Mouse (Mus musculus) forelimb bud, embryonic 11.5 days (tissue): Measurements from ENCODE around the gene Tpm1.
A peak's percentile ranks its signal among the peaks of the same experiment; 100 is the strongest.

Experiments
- DNase-seq: peaks from one replicate; pipeline ENCODE4 v3.0.0-alpha.2; 2012; ENCODE audit warnings: low read depth, low spot score

The Tpm1 gene

DNA sequence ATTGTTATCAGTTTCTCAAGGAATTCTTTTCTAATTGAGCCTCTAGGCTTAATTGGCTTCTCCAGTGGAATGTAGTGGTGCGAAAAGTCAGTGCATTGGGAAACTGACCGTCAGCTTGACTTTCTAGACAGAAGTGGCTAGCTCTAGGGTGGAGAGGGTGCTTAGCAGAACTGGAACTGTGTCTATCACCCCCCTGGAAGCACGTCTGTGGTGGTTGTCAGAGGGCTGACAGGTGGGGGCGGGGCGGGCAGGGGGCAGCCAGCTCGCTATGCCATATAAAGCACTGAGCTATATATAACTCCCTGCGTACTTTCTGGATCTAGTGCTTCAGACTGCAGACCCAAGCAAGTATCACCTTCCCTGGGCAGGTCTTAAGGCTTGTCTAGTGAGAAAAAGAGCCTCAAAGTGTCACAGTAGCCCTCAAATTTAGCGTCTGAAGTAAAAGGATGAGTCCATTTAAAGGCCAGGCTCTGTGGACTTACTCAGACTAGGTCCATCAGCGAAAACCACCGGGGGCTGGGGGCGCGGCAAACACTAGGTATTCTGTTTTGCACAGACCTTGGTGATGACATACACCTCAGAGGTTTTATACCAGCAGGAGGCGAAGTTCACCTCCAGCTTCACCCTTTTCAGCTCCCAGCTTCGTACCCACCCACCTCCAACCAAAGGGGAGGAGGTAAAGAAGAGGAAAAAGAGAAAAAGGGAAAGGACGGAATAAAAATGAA is 2.2 kb downstream of the Tpm1 start:
- peak; percentile 49 for DNase-seq

DNA sequence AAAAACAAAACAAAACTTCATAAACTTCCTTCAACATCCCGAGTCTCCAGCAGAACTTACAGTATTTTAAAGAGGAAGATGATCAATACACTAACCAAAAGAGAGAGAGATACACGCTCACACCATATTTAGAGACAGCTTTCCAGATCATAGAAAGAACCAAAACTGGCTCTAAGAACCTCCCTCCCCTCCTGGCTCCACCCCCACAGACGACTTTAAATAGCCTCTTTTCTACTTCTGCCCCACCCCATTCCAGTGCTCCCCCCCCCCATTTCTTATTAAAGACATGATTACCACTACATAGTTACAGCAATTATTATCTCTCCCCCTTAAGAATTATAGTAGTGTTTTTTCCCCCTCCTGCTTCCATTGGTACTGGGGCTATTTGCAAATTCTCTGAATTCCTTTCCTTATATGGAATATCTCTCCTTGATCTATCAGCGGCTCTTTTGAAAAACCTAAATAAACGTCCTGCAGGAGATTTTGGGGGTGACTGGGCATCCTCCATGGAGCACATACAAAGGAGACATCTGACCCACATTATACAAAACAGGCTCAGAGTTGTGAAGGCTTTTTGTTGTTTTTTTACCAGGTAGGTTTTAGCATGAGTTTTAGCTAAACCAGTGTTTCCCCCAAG is 3.1 kb downstream of the Tpm1 start:
- DNase-seq: no peak

DNA sequence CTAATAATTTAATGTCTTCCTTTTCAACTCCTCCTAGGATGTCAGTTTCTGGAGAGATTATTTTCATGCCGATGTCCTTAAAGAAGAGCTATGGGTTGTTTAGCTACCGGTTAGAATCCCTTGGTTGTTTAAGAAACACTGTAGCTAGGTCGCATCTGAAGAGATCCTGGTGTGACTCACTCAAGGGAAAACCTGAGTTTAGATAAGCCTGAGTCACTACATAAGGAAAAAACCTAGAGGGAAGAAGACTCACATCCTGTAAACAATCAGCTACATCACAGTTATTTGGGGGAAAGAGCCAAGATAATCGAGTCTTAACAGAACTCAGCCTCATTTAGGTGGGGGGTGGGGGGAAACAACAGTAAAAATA is 3.9 kb downstream of the Tpm1 start:
- DNase-seq: no peak

DNA sequence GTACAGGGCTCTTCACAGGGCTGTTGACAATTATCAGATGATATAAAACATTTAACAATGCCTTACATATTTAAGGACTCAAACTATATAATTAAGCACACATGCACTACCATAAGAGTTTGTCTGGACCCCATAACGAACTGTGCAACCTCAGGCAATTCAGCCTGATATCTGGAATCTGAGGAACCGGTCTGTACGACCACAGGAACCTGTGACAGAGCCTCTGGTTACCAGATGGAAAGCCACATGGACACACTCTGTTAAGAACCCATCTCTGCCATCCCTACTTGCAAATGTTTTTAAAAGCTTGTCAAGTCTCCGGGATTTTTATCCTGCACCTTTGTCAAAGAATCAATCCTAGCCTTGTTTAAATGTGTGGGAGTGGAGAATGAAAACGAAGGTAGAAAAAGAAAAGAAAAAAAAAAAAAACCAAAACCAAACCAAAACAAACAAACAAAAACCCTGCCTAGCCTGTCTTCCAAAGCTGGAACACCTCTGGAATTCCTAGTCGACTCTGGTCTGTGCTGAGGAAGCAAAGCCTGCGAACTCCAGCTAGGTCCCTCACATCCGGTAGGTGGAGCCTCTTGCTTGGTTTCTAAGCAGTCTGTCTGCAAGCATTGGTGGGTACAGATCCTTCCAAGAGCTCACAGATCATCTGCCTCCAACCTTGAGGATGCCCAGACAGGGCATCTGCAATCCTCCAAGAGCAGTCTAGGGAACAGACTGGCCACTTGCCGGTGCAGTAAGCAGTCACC is 4.5 kb downstream of the Tpm1 start:
- DNase-seq: peak; percentile 73

DNA sequence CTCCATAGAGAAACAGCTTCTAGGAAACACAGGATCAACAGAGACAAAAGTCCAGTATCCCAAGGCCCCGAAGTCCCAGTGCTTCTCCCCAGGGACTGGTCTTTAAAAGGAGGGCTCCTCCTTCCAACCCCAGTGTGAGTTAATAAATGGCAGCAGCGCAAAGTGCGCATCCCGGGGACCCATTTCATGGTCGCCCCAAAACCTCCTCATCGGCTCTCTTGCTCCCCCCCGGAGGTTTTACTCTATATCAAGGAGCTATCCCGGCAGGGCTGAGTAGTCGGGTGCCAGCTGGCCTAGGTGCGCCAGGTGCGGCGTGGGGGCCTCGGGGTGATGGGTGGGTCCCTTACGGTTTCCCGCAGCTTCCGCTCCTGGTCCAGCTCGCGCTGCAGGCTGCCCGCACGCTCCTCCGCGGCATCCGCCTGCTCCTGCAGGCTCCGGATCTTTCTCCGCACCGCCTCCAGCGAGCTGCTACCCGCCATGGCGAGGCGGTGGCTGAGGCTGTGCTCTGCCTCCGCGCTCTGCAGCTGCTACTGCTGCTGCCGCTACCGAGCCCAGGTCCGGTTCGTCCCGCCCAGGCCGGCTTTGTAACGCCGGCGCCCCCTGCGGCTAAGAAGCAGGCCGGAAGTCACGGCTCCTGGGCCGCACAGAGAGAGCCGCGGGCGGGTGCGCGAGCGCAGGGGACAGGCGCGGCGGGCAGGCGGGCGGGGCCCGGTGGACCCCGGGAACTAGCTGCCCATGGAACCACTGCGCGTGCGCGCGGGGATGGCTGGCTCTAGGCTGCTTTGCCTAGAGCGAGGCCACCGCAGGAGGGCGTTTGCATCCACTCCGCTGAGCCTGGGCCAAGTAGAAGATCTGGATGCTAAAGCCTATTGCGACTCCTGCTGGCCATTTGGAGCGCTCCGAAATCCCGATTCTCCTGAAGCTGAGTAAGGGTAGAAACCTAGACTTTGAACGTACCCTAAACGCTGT is 5.7 kb downstream of the Tpm1 start:
- DNase-seq: peak; percentile 100

DNA sequence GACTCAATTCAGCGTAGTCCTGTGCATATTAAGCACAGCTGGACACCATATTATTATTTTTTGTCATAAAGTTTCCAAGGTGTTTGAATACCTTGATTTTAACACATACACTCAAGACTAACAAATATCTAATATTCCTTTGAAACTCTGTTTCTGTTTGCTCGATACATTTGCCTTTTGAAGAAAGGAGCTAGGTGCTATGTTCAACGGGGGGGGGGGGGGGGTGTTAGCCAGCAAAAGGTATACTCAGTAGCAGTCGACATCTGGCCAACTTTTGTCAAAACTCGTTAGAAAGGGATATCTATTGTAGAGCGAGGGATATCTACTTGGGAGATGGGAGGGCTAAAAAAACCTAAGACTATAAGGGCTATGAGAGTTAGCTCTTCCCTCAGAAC is 6.4 kb downstream of the Tpm1 start:
- DNase-seq: no peak

DNA sequence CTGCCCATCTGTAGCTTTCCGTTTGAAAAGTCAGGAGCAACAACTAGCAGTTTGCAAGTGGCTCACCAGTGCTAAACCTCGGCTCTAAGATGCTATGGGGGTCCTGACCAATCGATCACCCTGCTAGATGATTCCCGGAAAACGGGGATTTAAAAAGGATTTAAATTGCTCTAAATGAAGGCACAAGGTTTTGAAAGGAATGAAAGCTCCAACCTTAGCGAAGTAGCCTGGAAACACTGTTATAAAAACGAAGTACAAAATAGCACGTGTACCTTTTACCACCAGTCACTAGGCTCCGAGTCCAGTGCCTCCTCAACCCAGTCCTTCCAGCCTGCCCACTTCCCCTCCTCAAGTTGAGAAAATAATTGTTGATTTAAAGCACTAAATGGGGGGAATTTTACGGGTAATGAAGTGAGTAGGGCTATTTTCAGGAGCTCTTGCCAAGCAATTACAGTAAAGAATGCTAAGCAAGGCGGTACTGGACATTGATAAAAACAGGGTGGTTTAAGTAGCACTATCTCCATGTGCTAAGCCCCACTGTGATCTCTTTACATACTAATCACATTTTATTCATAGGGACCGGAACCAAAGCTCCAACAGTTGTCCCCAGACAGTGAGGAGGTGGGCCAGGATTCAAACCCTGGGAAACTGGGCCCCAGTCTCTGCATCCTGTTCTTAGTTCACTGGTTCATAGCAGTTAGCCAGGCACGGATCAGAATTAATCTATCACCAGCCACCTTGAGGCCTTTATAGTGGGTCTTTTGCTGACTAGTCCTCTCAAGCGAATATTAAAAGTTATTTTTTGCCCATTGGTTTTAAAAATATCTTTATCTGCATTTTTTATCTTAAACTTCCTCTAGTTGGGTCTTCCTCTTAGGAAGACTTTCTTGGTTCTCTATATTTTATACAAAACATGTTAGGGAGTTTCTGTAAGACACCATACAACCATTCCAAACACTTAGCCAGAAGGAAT is 7.1 kb downstream of the Tpm1 start:
- no peak for DNase-seq

DNA sequence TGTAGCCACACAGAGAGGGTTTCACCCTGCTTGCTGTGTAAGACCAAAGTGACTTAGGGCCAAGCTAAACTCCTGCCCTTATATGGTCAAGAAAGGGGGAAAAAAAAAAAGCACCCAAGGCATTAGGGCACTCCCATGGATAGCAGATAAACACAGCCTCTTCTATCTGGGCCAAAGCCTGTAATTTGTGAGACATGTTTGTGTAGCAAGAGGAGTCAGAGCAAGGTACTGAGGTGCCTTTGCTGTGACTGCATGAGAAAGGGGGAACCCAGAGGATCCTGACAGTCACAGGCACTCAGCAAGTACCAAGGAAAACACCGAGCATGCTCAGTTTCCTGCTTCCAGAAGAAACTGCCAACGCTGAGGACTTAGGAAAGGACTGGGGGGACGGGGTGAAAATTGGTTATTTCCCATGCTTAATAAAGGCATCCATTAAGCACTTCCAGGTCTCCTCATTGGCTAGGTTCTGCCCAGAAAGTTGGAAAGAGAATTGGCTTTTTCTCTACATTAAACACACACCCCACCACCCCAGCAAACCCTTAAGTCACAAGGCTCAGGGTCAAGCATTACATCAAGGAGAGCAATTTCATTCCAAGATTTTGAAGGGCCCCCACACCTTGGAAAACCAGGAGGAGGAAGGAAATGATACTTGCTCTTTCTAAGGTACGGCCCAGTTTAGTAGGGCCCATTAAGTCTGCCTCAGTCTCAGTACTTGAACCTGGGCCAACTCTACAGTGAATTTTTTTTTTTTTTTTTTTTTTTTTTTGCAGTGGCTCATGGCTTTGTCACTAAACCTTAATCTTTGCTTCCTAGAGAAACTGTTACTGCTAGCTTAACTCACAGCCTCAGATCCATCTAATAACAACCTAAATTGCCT is 8.0 kb downstream of the Tpm1 start:
- DNase-seq: no peak

DNA sequence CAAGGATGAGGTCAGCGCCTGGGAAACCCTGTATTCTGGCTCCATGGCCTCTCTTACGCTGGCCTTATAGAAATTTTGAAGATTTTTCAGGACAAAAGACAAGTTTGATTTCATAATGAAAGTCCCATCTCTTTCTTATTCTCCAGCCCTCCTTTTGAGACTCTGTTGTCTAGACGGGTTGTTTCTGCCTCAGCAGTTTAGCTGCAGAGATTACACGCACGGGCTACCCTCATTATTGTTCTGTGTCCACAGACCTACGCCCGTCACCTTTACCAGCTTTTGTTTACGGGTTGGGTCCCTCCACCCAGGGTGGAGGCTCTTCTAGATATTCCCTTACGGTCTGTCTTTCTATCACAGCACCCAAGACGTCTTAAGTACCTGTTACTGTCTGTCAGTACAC is 9.3 kb downstream of the Tpm1 start:
- no peak for DNase-seq

DNA sequence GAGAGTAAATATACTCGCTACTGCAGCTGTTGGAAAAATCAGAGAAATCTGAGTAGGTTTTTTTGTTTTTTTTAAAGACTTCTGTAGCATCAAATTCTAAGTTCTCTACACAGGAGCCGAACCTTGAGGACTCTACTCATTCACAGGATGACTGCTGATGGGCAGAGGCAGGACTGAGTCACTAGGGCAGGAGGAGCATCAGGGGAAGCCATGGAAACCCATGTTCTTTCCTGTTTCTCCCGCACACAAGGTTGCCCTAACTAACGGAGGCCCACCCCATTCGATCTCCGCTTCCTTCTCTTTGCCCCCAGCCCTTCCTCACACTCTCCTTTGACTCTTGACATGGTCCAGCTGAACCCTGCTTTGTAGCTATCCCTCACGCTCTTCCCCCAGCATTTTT is 10.5 kb downstream of the Tpm1 start:
- no peak for DNase-seq

DNA sequence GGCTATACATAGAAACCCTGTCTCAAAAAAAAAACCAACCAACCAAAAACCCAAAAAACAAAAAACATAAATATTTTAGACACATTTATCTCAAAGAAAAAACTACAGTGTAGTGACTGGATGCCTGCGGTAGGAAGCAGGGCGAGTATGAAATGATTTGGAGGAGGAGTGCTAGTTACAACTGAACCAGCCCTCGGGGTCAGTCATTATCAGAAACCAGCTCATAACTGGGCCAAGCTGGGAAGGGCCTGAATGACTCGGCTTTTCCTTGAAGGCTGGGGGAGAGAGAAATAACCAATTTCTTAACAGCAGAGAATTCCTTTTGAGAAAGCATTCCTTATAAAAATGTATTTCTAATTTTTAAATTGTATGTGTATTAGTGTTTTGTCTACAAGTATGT is 11.5 kb downstream of the Tpm1 start:
- no peak for DNase-seq

DNA sequence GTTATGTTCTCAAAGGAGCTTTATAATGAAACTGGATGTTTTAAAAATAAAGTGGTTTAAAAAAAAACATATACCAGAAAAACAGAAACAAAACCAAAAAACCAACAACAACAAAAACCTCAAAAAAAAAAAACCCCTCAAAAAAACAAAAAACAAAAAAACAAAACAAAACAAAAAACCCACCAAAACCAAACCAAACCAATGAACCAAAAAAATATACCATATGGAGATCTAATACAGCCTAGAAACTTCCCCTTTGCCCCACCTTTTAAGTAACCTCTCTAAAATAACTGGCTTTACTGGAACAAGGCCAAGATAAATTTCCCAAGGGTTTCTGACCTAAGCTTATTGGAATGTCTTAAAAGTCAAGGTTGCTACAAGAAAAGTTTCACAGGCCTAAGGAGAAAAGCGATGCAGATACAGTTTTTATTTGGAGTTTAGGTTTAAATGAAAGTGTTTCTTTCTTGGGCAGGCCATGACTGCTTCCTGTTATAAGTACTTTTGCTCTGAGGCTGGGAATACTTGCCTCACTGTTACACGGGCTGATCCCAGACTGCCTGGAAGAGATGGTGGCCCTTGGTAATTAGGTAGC is 12.6 kb downstream of the Tpm1 start:
- no peak for DNase-seq

DNA sequence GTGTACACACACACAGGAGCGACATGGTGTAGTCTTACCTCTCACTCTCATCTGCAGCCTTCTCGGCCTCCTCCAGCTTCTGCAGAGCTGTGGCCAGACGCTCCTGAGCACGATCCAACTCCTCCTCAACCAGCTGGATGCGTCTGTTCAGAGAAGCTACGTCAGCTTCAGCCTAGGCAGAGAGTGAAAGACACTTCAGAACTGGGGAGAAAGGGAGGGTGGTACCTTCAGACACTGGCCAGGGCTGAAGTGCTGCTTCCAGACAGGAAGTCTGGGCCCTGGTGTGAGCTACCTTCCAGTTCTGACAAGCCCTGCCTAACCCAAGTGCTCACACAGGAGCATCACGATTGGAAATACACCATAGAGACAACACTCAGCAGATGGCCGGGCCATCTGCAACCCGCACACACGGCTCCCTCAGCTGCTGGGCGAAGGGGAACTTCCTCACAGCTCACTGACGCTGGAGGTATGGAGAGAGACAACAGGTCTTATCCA is 13.2 kb downstream of the Tpm1 start:
- DNase-seq: no peak

DNA sequence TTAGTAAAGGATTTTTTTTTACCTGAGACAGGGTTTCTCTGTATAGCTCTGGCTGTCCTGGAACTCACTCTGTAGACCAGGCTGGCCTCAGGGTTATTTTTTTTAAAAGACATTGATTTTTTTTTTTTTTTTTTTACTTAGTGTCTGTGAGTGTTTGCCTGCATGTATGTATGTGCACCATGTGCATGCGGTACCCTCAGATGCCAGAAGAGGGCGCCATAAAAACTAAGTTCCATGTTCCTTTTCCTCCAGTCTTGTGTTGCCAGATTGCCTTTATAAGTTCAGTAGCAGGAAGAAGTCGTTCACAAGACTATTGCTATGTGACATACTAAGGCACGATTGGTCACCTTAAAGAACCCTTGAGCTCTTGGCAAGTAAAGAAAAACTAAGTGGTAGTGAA is 14.5 kb downstream of the Tpm1 start:
- no peak for DNase-seq

DNA sequence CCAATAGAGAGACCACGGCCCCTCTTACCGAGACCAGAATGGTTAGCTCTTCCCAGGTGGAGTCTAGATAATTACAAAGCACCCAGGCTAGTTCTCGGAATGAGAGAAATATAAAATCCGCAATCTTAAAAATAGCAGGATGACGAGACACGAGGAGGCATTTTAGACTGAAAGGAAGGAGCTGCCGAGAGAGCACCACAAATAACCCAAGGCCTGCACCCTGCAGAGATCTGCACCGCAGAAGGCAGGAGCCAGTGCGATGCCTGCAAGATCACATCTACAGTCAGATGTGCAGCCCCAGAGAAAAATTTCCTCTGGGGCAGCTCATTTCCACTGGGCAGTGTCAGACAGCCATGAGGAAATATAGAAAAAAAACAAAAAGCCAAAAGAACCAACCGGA is 16.2 kb downstream of the Tpm1 start:
- DNase-seq: no peak

DNA sequence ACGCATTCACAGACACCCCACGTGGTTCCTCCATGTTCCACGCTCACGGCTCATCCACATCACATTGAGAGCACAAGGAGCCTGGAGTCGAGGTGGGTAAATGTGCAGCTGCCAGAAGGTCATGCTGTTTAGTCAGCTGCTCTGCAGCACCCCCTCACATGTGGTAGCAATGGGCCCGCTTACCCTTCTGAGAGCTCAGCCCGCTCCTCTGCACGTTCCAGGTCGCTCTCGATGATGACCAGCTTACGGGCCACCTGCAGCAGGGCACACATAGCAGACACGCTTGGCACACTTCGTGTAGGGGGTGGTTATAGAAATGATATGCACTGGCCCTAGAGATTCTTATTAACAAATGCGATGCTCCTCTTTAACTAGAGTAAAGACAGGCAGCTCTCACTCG is 16.6 kb downstream of the Tpm1 start:
- DNase-seq: no peak

DNA sequence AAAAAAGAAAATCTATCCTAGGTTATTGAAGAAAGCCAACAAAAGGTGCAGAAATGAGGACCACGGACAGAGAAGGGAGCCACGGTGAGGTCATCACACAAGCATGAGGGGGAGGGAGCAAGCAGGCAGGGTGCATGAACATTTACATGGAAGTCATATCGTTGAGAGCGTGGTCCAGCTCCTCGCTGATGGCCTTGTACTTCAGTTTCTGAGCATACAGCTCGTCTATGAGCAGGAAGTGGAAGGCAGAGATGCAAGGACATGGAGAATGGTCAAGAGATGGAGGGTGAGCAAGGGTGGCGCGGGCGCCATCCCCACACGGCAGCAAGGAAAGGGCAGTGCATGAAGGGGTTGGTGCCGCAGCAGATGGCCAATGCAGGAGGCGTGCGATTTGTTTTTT is 19.7 kb downstream of the Tpm1 start:
- no peak for DNase-seq

DNA sequence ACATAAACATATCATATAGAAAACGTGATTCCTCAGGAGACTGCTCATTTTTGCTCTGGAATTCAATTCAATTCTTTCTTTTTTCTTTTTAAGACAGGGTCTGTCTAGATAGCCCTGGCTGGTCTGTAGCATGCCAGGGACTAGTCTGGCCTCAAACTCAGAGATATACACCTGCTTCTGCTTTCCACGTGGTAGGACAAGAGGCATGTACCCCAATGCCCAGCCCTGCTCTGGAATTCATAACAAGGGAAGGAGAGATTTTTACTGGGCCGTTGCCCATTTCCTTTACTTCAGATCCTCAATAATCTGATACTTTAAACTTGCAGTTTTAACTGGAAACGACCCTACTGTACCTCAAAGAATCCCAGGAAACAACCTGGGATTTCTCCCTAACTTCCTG is 20.3 kb downstream of the Tpm1 start:
- DNase-seq: no peak

DNA sequence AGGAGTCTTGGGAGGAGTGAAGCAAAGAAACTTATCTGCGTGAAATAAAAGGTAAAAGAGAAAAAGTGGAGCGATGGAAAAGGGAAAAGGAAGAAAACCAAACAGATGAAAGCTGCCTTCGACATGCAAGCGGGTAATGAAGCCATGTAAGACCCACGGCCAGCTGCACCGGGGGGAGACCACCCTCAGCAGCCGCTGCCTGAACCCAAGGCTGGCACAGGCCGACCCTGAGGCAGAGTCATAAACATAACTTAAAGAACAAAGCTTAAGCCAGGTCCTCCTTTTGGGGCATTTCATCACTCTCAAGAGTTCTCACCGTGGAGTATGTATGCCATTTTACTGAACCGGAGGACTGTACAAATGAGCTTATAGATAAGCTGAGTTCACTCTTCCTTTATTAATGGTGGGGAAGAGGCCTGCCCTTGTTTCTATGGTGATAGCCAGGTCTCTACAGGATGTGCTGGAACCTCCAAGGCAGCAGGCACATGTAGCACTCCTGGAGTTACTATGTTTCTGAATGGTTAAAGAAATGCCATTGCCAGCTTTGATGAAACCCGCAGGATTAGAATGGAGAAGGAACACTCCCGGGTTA is 21.0 kb downstream of the Tpm1 start:
- DNase-seq: no peak
